Mouse (Mus musculus): ENCODE measurements around the gene Zfp367.

DNA sequence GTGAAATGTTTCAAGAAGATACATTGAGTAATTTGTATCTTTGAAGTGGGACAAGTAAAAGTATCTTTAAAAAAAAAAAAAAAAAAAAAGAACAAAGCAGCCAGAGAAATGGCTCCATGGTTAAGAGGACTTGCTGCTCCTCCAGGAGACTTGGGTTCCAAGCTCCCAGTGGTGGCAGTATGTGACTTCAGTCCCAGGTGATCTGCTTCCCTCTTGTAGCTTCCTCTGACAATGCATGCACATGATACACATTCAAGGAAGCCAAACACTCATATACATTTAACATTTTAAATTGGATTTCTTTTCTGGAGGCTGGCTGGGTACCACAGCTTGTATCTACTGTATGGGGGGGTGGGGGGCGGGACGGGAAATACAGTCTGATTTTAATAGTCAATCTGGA, 1.6 kb upstream of the Zfp367 start:
- TF ChIP-seq CTCF (conservative IDR thresholded peaks at IDR 0.05; ENCODE audit: low read length), result no peak
- TF ChIP-seq POU5F1 (IDR thresholded peaks at IDR 0.05; ENCODE audit: borderline replicate concordance, low read length), result no peak
- TF ChIP-seq NANOG (IDR thresholded peaks at IDR 0.05; ENCODE audit: borderline replicate concordance, low read length), result no peak

Data from E14TG2a.4 (cell line).